Mouse (Mus musculus) megakaryocyte, embryonic 14.5 days (primary cell): Measurements from ENCODE around the gene Hrk. TPM values are rescaled to one million over a fixed set of nuclear protein-coding genes. Genes with fewer than 3 reads are reported as not detected.

ENCODE experiments used
- H3K27me3 ChIP-seq: replicated peaks from 2 replicates; pipeline ENCODE3; 2012; ENCODE audit warnings: inconsistent platforms
- H3K36me3 ChIP-seq: replicated peaks from 2 replicates; pipeline ENCODE3; 2012; ENCODE audit warnings: low read length, inconsistent platforms, mixed read lengths
- H3K4me1 ChIP-seq: 2 replicates; pipeline ENCODE4 v1.6.1; 2012; ENCODE audit warnings: inconsistent platforms
- H3K4me3 ChIP-seq: replicated peaks from 2 replicates; pipeline ENCODE3; 2012; ENCODE audit warnings: moderate library complexity, mild to moderate bottlenecking, inconsistent platforms
- H3K9me3 ChIP-seq: 2 replicates; pipeline ENCODE4 v1.6.1; 2012; ENCODE audit warnings: inconsistent platforms
- FLI1 ChIP-seq: IDR thresholded peaks from 2 replicates; pipeline ENCODE4 v1.6.1; 2012; ENCODE audit warnings: low read length, inconsistent platforms, mixed read lengths
- GATA1 ChIP-seq: IDR thresholded peaks from 3 replicates; pipeline ENCODE4 v1.6.1; 2012; ENCODE audit warnings: mixed read lengths, low read length, inconsistent platforms, borderline replicate concordance
- polyA plus RNA-seq: library from polyadenylated mRNA; stranded (reverse); fragments of >175 nt; gene quantifications from 2 replicates; pipeline ENCODE4 v1.2.3, GENCODE M21; 2012; ENCODE audit warnings: low replicate concordance; ENCODE audit not compliant: insufficient read depth

Hrk gene
- polyA plus RNA-seq, 1 experiment = not detected

DNA sequence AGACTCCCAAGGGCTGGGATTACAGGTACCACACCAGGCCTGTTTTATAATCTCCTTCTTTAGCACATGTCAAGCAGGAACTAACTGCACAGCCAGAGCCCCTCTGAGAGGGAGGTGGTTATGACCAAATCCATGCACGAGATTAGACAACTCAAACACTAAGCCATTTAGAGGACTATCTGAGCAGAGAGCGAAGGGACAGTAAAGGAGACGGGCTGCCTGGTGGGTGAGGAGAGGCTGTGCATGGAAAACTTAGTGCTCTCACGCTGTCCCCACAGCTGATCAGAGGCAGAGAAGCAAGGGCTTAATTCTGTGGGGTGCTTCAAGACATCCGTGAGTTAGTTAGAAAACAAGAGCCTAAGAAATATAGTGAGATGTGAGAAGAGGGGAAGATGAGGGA lies 49.6 kb downstream of the Hrk start:
- peaks cover 18% of the 10 kb centered on the region for H3K9me3 ChIP-seq
- H3K4me1 ChIP-seq = peaks cover 10% of the 10 kb centered on the region
- H3K4me3 ChIP-seq = no peak overlapping the region
- H3K27me3 ChIP-seq = peaks cover 76% of the 10 kb centered on the region
- no peak for TF ChIP-seq FLI1
- no peak for TF ChIP-seq GATA1
- H3K36me3 ChIP-seq = no peaks in the 10 kb centered on the region

DNA sequence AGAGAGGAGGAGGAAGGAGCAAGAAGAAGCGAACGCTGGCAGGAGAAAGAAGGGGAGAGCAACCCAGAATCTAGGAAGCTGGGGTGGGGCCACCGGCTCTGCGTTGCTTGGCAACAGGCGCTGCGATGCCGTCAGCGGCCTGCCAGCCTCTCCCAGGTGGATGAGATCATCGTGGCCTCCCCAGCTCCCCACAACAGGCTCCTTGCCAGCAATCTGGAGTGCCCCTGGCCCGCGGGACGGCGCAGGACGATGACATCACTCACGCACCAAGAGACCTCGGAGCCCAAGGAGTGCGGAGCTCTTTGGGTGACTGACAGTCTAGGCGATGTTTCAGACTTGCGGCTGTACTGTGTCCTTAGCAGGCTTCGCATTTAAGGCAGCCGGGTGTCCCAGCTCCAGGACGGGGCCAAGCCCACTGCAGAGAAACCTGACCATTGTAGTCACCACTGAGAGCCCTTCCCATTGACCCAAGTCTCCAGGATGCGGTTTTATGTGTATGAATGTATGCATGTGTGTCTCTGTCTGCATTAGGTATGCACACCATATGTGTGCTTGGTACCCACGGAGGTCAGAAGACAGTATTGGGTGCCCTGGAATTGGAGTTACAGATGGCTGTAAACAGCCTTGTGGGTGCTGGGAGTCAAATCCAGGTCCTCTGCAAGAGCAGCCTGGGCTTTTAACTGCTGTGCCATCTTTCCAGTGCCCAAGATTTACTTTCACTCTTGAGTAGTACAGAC lies 50.1 kb downstream of the Hrk start:
- H3K4me3 ChIP-seq = peak overlapping the region; percentile 72

DNA sequence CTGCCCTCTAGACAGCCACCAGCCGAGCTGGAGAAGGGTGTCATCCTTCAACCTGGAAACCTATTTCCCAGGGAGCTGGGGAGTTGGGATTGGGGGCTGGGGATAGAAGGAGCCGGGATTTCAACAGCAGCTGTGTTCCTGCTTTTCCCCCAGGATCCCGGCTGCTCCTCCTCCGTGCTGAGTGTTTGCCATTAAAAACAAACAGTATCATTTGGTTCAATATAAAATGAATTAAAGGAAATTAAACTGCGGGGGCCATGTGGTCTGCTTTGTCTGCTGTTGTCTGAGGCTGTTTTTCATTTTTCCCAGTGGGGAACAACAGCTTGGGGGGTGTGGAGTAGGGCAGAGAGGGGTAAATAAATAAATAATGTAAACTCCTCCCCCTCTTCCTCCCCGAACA lies 53.0 kb downstream of the Hrk start:
- Histone ChIP-seq H3K27me3 (peaks cover 80% of the 10 kb centered on the region), H3K36me3 (no peaks in the 10 kb centered on the region), H3K4me1 (peaks cover 10% of the 10 kb centered on the region), H3K4me3 (no peak overlapping the region), H3K9me3 (peaks cover 16% of the 10 kb centered on the region)
- TF ChIP-seq FLI1 (no peak), GATA1 (no peak)

More for the DNA sequence above, 50.1 kb downstream of the Hrk start:
- peaks cover 10% of the 10 kb centered on the region for H3K4me1 ChIP-seq
- no peaks in the 10 kb centered on the region for H3K36me3 ChIP-seq
- TF ChIP-seq GATA1 (no peak), FLI1 (no peak)
- H3K9me3 ChIP-seq = peaks cover 18% of the 10 kb centered on the region
- peaks cover 75% of the 10 kb centered on the region for H3K27me3 ChIP-seq

DNA sequence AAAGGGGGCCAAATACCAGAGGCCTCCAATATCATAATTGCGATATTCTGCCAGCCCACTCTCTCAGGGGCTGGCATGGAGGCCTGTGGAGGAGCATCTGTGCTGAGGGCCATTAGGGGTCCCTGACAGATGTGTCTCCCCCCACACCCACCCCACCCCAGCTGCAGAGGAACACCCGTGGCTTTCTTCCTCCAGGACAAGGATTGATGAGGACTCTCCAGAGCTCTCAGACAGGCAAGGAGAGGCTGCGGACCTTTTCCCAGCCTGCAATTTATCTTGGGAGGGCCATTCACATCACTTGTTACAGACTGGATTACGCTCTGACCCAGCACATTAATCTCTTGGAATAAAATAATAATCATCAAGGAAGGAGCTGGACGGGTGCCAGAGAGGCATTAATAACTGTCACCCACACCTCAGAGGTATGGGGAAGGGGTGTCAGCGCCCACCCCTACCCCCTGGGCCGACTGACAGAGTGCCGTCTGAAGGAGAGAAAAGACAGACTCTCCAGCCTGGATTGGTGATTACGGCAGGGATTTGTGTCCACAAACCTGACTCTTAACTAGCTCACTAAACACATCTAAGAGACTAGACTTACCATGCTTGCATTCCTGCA lies 58.8 kb downstream of the Hrk start:
- Histone ChIP-seq H3K4me3 (no peak overlapping the region), H3K36me3 (no peaks in the 10 kb centered on the region)
- TF ChIP-seq FLI1 (no peak), GATA1 (no peak)

DNA sequence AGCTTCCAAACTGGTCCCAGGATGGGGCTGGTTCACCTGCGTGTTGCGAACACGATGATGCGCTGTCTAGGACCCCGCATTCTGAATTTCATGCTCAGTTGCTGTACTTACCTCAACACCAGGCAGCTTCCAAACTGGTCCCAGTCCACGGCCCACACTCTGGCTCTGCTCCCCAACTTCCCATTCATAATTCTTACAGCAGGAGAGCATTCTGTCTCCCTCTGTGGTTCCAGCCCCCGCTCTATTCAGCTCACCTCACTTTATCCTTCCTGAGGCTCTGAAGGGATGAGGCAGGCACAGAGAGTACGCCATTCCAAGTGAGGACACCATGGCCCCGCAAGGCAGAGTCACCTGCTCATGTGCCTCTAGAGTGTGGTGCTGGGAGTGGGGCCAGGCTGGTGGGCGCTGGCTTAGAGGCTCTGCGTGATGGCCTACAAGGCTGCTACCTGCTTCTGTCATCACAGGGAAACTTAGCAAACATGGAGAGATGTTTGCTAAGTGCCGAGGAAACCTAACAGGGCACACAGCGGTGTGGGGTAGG lies 65.7 kb downstream of the Hrk start:
- no peak overlapping the region for H3K4me3 ChIP-seq
- no peaks in the 10 kb centered on the region for H3K9me3 ChIP-seq
- H3K27me3 ChIP-seq = peaks cover 78% of the 10 kb centered on the region
- no peaks in the 10 kb centered on the region for H3K36me3 ChIP-seq
- no peak for TF ChIP-seq FLI1
- TF ChIP-seq GATA1 = no peak
- H3K4me1 ChIP-seq = peaks cover 16% of the 10 kb centered on the region

More for the DNA sequence above, 58.8 kb downstream of the Hrk start:
- peaks cover 8% of the 10 kb centered on the region for H3K9me3 ChIP-seq
- H3K4me1 ChIP-seq = no peaks in the 10 kb centered on the region
- peaks cover 75% of the 10 kb centered on the region for H3K27me3 ChIP-seq

DNA sequence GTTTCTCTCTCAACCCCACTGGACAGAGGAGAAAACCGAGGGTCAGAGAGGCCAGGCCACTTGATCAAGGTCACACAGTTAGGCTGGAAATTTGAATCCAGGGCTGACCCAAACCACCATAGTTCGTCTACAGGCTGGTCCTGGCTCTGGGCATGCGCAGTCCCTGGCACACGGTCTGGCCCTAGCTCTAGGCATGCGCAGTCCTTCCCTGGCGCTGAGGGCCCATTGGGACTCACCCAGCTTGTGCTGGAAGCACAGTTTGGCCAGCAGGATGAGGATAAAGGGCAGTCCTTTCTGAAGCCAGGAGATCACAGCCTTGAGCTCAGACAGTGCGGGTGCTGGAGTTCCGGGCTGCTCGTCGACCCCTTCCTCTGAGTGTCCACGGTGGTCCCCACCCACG lies 72.4 kb downstream of the Hrk start:
- Histone ChIP-seq H3K27me3 (peaks cover 67% of the 10 kb centered on the region), H3K4me1 (no peaks in the 10 kb centered on the region), H3K36me3 (no peaks in the 10 kb centered on the region), H3K9me3 (no peaks in the 10 kb centered on the region), H3K4me3 (no peak overlapping the region)
- no peak for TF ChIP-seq FLI1
- no peak for TF ChIP-seq GATA1

Other genes starting within 250 kb of the Hrk start
- 3.1 and 3.6 TPM in 2 replicates for gene Fbxo21, start 187.9 kb upstream of the Hrk start, polyA plus RNA-seq
- 940 and 1,036 TPM in 2 replicates for gene Tesc, start 136.9 kb upstream of the Hrk start, polyA plus RNA-seq
- gene Fbxw8, start 9.2 kb upstream of the Hrk start, polyA plus RNA-seq = 22.8 and 42.5 TPM in 2 replicates
- 1.1 TPM in 1 of 2 replicates, not detected in the other for gene Rnft2, start 80.5 kb downstream of the Hrk start, polyA plus RNA-seq
- gene 2410131K14Rik, start 80.6 kb downstream of the Hrk start, polyA plus RNA-seq = 0.28 and 0.82 TPM in 2 replicates